Mouse (Mus musculus) heart, adult 2 months (tissue): Measurements from ENCODE around the gene Lrfn3. TPM values are rescaled to one million over a fixed set of nuclear protein-coding genes. Genes with fewer than 3 reads are reported as not detected.

ENCODE experiments used
- DNase-seq, 2 experiments: peaks; one replicate each; pipeline ENCODE4 v3.0.0; 2021
- H3K27ac ChIP-seq: fragments of 200-600 bp; 2 replicates; pipeline ENCODE4 v1.8.1; 2022
- H3K27me3 ChIP-seq: fragments of 200-500 bp; 2 replicates; pipeline ENCODE4 v1.6.1; 2012; ENCODE audit warnings: mild to moderate bottlenecking, low read length, inconsistent platforms, mixed read lengths; ENCODE audit not compliant: control insufficient read depth, insufficient read depth
- H3K36me3 ChIP-seq: fragments of 200-500 bp; 2 replicates; pipeline ENCODE4 v1.6.1; 2012; ENCODE audit warnings: low read length, inconsistent platforms; ENCODE audit not compliant: control insufficient read depth, insufficient read depth
- H3K4me1 ChIP-seq: fragments of 200-500 bp; 2 replicates; pipeline ENCODE4 v1.6.1; 2011; ENCODE audit warnings: low read length; ENCODE audit not compliant: control insufficient read depth, insufficient read depth
- H3K4me3 ChIP-seq: fragments of 200-600 bp; 2 replicates; pipeline ENCODE4 v1.8.1; 2022
- H3K79me2 ChIP-seq: fragments of 200-500 bp; replicated peaks from 2 replicates; pipeline ENCODE4 v1.6.1; 2012; ENCODE audit warnings: mild to moderate bottlenecking, inconsistent platforms, low read length, moderate library complexity, mixed read lengths; ENCODE audit not compliant: control insufficient read depth, insufficient read depth
- H3K9ac ChIP-seq: fragments of 200-500 bp; 2 replicates; pipeline ENCODE4 v1.6.1; 2012; ENCODE audit warnings: low read depth, mild to moderate bottlenecking, control low read depth, inconsistent platforms, low read length, mixed read lengths
- CTCF ChIP-seq: fragments of 200-600 bp; IDR thresholded peaks from 2 replicates; pipeline ENCODE4 v1.8.1; 2022; ENCODE audit warnings: antibody characterized with exemption, mild to moderate bottlenecking, moderate library complexity
- EP300 ChIP-seq: fragments of 200-500 bp; IDR thresholded peaks from 2 replicates; pipeline ENCODE4 v1.6.1; 2011; ENCODE audit warnings: low read depth, low read length, control low read depth; ENCODE audit not compliant: insufficient read depth
- POLR2A ChIP-seq: fragments of 200-500 bp; IDR thresholded peaks from 2 replicates; pipeline ENCODE4 v1.6.1; 2011; ENCODE audit warnings: mild to moderate bottlenecking, low read depth, low read length, control low read depth; ENCODE audit not compliant: insufficient read depth
- WGBS: fragments of 180-500 bp; shearing (Covaris S2); methylation state at CpG from one replicate; pipeline ENCODE4 v1.1.7; 2018; 5-methylcytosine and 5-hydroxymethylcytosine counted together
- intact Hi-C: fragments of 180-260 bp; cut with DNase I; formaldehyde crosslinking; loops from one replicate; pipeline ENCODE4 v1.15.1; 2025
- polyA plus RNA-seq: library from polyadenylated mRNA; depleted of rRNA; stranded (reverse); fragments of >200 nt; gene quantifications from 2 replicates; pipeline ENCODE4 v1.2.3, GENCODE M21; 2012
- total RNA-seq, 2 experiments: library from RNA; stranded (reverse); gene quantifications; 2 replicates each; pipeline ENCODE4 v1.2.3; 2021

The Lrfn3 gene
- total and polyA plus RNA-seq, 3 experiments, result 1.1 to 1.9 (median 1.3) TPM

GRCm38 (mm10) chr7:30335688-30336087, 26.9 kb downstream of the Lrfn3 start:
- Histone ChIP-seq H3K27ac (no peak overlapping the region), H3K4me3 (no peak overlapping the region), H3K4me1 (peaks cover 2% of the 10 kb centered on the region), H3K79me2 (no peaks in the 10 kb centered on the region), H3K9ac (no peak overlapping the region), H3K27me3 (no peaks in the 10 kb centered on the region), H3K36me3 (no peaks in the 10 kb centered on the region)
- DNase-seq, result no peak
- intact Hi-C loops, result no loop called here
- 79% methylated on average over 6 of the region's 6 CpGs for WGBS
- TF ChIP-seq CTCF (no peak), EP300 (no peak), POLR2A (no peak)

DNA sequence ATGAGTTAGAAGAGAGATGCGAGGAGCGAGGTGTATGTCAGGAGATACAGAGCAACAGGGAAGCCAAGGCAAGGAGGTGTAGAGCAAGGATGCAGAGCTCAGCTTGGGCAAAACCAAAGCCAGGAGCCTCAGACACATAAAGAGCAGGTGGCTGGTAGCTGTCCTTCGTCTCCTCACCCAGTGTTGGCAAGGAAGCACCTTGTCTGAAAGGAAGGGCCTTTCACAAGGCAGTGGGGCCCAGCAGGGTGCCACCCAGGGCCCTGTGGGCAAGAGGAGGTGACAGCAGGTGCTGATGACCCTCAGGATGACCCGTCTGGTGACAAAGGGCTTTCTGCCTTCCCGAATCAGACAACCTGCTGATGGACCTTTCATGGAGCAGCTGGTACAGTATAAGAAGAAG, 28.0 kb downstream of the Lrfn3 start:
- H3K4me1 ChIP-seq, result peaks cover 2% of the 10 kb centered on the region
- DNase-seq, result no peak
- no peak for TF ChIP-seq CTCF
- no peak for TF ChIP-seq EP300
- no peak for TF ChIP-seq POLR2A
- H3K9ac ChIP-seq, result no peak overlapping the region
- WGBS, result 71% methylated on average over 5 of the region's 5 CpGs
- intact Hi-C loops, result no loop called here
- H3K36me3 ChIP-seq, result no peaks in the 10 kb centered on the region
- no peak overlapping the region for H3K27ac ChIP-seq
- H3K27me3 ChIP-seq, result no peaks in the 10 kb centered on the region
- no peak overlapping the region for H3K4me3 ChIP-seq
- H3K79me2 ChIP-seq, result no peaks in the 10 kb centered on the region

DNA sequence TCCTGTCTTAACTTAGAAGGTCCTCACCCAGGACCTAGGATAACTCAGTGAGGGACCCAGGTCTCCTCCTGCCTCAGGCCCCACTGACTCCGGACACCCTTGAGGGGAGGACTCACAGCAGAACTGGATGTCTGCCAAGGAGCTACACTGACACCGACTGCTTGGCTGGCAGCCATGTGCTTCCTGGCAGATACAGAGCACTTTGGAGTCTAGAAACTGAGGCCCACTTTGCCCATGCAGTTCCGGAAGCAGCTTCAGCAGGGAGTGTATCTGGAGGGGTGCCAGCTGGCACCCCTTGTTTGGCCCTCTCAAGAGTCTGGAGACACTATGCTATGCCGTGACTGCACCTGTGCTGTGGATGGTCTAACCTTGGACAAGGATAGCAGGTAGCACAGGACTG, 29.1 kb downstream of the Lrfn3 start:
- H3K79me2 ChIP-seq, result no peaks in the 10 kb centered on the region
- H3K4me1 ChIP-seq, result peaks cover 2% of the 10 kb centered on the region
- no peak overlapping the region for H3K27ac ChIP-seq
- peak; percentile 68 to 72 for DNase-seq
- H3K9ac ChIP-seq, result no peak overlapping the region
- no peaks in the 10 kb centered on the region for H3K27me3 ChIP-seq
- no peaks in the 10 kb centered on the region for H3K36me3 ChIP-seq
- intact Hi-C loops, result no loop called here
- WGBS, result 2% methylated on average over 4 of the region's 4 CpGs
- TF ChIP-seq EP300 (no peak), CTCF (no peak), POLR2A (no peak)
- no peak overlapping the region for H3K4me3 ChIP-seq

DNA sequence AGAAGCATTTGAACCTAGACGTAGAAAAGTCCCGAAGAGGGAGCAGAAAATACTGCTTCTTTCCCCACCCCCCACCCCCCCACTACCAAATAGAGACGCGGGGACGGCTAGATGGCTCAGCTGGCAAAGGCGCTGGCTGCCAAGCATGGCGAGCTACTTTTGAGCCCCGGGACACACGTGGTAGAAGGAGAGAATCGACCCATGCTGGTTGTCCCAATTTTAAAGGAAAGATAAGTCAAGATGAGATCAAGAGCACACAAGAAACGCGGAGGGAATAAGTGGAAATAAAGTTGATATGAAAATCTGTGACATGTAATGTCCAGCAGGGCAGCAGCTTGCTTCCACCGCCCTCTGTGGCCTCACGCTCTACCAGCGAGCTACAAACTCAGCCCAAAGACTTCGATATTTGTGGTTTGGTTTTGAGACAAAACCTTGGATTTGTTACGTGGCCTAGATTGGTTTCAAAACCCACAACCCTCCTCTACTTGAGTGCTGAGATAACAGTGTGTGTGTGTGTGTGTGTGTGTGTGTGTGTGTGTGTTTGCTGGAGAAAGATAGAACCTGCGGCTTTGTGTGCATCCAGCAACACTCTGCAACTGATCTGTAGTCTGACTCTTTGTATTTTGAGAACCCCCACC, 29.8 kb downstream of the Lrfn3 start:
- WGBS, result 56% methylated on average over 18 of the region's 18 CpGs
- TF ChIP-seq EP300, result no peak
- peaks cover 2% of the 10 kb centered on the region for H3K4me1 ChIP-seq
- no peaks in the 10 kb centered on the region for H3K79me2 ChIP-seq
- no peak overlapping the region for H3K9ac ChIP-seq
- H3K27ac ChIP-seq, result no peak overlapping the region
- no peaks in the 10 kb centered on the region for H3K27me3 ChIP-seq
- H3K4me3 ChIP-seq, result no peak overlapping the region
- intact Hi-C loops, result no loop called here
- no peak for DNase-seq
- no peaks in the 10 kb centered on the region for H3K36me3 ChIP-seq

DNA sequence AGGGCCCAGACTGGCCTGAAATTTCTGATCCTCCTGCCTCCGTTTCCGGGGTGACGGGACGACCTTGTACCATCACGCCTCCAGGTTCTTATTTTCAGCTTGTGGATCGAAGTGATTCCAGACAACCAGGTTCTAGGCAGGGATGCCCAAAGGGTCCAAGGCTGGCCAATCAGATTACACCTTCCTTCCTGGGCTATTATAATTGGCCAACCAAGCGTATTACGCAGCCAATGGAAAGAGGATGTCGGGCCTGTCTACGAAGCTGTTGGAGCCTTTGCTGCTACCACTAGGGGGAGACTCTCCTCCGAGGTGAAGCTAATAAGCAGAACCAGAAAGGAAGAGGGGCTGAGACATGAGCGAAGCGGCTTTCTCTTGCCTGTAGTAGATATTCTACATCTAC, 30.7 kb downstream of the Lrfn3 start:
- peak; percentile 42 to 67 for DNase-seq
- Histone ChIP-seq H3K4me3 (no peak overlapping the region), H3K27me3 (no peaks in the 10 kb centered on the region), H3K9ac (no peak overlapping the region), H3K36me3 (no peaks in the 10 kb centered on the region), H3K27ac (no peak overlapping the region), H3K79me2 (no peaks in the 10 kb centered on the region), H3K4me1 (peaks cover 2% of the 10 kb centered on the region)
- TF ChIP-seq POLR2A (no peak), EP300 (no peak), CTCF (peak; percentile 89)
- WGBS, result 11% methylated on average over 13 of the region's 13 CpGs
- intact Hi-C loops, result no loop called here

- WGBS, result 57% methylated on average over 10 of the region's 10 CpGs
- no peak overlapping the region for H3K27ac ChIP-seq
- H3K36me3 ChIP-seq, result no peaks in the 10 kb centered on the region
- no peaks in the 10 kb centered on the region for H3K79me2 ChIP-seq
- H3K4me3 ChIP-seq, result no peak overlapping the region
- no peak for DNase-seq
- no peak for TF ChIP-seq CTCF
- TF ChIP-seq POLR2A, result no peak
- TF ChIP-seq EP300, result no peak
- no peaks in the 10 kb centered on the region; the same call in none of the 2 replicates for H3K4me1 ChIP-seq
- H3K9ac ChIP-seq, result no peak overlapping the region
- intact Hi-C loops, result no loop called here
- H3K27me3 ChIP-seq, result no peaks in the 10 kb centered on the region
Measured at GRCm38 (mm10) chr7:30328379-30328778, 34.2 kb downstream of the Lrfn3 start.
